Mouse (Mus musculus) C2C12 (cell line): ENCODE data around the gene Trp73.

ENCODE experiments used
- MAX ChIP-seq: IDR thresholded peaks from one replicate; pipeline ENCODE4 v1.6.1; 2011; ENCODE audit warnings: mild to moderate bottlenecking, control low read depth
- USF1 ChIP-seq: IDR thresholded peaks from one replicate; pipeline ENCODE4 v1.6.1; 2011; ENCODE audit warnings: low read depth, mild to moderate bottlenecking, control low read depth, moderate library complexity

DNA sequence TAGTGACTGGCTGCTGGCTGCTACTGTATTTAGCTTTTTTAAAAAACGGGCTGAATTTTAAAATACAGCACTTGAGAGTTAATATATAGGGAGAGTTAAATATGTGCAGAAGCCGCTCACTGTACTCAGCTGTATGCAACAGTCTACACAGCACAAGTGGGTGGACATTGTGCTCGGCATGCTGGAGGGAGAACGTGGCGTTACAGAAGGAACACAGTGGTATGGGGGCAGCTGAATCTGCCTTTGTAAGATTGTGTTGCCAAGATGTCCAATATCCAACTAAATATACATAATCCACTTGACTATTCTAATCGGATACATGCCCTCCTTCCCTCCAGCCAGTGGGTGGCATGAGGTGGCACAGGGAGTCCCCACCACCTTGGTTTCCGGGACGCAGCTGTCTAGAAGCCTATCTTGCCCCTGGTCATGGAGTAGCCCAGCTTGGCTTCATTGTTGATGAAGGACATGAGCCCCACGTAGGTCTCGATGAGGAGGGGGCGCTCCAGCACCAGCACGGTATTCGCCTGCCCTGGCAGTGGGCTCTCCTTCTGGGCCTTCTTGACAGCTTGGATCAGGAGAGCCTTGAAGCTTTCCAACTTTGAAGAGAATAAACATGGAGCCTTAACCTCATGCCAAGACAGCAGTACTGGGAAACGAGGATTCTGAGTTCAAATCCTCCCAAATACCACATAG is 18.1 kb upstream of the Trp73 start:
- TF ChIP-seq MAX (no peak), USF1 (no peak)
